Mouse (Mus musculus) ZHBTc4 (cell line): ENCODE measurements around the gene E130218I03Rik.

Experiments
- DNase-seq: peaks from one replicate; pipeline ENCODE4 v3.0.0-alpha.2; 2011; ENCODE audit warnings: low read depth, low spot score

The E130218I03Rik gene

GRCm38 (mm10) chr4:134251241-134252130 is 8.0 kb downstream of the E130218I03Rik start:
- DNase-seq, result peak; percentile 79

- peak; percentile 86 for DNase-seq
These were observed 8.9 kb downstream of the E130218I03Rik start for GRCm38 (mm10) chr4:134252131-134252910.

GRCm38 (mm10) chr4:134252911-134253721 is 9.7 kb downstream of the E130218I03Rik start:
- DNase-seq, result no peak

DNA sequence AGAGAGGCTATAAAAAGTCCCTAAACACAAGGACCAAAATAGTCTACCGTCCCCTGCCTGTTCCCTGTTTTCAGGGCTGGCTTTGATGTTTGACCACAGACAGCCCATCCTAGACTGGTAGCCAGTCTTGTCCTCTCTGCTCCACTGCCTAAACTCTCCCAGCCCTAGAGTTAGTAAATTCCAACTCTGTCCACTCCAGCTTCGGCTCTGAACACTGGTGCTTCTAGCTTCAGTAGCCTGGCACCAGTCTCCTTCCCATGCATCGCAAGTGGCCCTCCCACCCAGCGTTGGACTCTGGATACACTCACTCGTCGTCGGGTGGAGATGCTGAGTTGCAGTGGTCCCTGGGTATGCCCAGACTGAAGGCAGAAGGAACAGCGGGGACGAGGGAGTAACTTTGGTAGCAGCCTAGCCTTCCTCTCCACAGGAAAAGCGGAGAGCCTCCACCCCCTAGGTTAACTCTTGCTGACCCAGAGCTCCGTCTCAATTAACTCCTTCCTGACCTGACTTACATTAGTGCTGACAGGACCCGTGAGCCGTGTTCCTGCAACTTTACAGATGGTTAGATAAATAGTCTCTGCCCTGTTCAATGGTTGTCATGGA is 10.4 kb downstream of the E130218I03Rik start, which contains the start of gene Grrp1:
Gene Grrp1 (minus strand): TSS at position 385 of the 603 bp plus-strand sequence.
- DNase-seq, result no peak

DNA sequence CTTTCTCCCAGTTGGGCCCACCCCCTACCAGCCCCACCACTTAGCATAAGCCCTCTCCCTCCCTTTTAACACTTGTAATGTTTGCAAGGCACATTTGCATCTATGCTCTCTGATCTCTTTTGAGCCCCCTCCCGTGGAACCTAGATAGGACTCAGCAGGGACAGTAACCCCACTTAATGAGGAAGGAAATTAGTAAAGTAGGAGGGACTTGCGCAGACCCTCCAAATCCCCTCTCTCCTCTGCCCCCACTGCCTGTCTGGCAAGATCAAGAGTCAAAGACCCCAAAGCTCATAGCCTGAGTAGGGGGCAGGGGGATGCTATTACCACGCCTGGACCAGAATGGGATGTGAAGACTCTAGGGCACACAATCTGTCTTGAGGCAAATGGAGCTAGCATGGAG is 11.4 kb downstream of the E130218I03Rik start:
- no peak for DNase-seq

DNA sequence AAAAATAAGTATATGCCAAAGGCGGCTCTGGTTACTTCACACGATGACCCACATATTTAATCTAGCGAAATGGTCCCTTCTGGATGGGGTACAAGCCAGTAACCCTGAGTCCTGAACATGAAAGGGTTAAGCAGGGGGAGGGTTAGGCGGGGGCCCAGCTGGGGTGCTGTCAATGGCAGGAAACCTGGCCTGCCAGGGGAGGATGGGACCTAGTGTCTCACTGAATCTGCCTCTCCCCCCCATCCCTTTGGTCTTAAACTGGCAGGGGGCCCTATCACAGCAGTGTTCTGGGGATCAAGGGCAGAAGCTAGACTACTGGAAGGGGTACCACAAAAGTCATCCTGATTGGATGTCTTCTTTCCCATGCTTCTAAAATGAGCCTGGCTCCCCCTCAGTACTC is 12.4 kb downstream of the E130218I03Rik start:
- DNase-seq, result no peak

- no peak for DNase-seq
These were observed 13.1 kb downstream of the E130218I03Rik start for GRCm38 (mm10) chr4:134256407-134257197.

DNA sequence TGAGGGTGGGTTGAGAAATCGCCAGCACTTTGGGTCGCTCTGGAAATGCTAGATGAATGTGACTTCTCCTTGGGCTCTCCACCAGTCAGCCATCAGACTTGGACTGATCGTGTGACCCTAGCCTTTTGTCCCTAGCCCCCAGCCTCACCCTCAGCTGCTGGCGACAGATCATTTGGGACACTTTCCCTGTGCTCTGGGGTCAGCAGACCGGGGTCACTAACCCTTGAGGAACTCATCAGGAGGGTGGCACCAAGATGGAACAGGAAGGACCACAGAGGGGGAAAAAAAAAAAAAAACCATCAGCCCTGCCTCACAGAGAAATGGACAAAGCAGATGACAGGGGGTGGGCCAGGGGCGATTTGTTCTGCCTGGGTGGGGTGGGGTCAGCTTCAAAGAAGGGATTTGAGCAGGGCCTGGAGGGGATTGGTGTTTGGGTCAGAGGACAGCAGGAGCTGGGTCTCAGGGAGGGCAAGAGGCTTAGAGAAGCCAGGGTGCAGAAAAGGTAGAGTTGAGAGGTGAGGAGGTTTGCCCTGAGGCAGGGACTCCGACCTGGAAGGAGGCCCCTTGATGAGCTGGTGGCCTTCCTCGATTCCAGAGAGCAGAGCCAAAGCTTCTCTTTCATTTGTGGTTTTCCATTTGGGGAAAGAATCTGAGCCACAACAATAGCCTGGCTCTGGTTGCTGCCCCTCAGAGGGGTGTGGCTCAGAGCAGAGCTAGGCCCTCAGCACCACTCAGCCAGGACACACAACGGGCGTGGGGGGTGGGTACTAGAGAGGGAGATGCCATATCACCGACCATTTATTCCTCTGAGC is 13.9 kb downstream of the E130218I03Rik start:
- DNase-seq, result no peak

GRCm38 (mm10) chr4:134258354-134258753 is 14.9 kb downstream of the E130218I03Rik start:
- DNase-seq, result no peak

- peak; percentile 92 for DNase-seq
These were observed 19.7 kb downstream of the E130218I03Rik start for GRCm38 (mm10) chr4:134263191-134263590.

- no peak for DNase-seq
These were observed 22.6 kb downstream of the E130218I03Rik start for GRCm38 (mm10) chr4:134265860-134266585.

- peak; percentile 91 for DNase-seq
These were observed 24.7 kb downstream of the E130218I03Rik start for GRCm38 (mm10) chr4:134268102-134268655.

DNA sequence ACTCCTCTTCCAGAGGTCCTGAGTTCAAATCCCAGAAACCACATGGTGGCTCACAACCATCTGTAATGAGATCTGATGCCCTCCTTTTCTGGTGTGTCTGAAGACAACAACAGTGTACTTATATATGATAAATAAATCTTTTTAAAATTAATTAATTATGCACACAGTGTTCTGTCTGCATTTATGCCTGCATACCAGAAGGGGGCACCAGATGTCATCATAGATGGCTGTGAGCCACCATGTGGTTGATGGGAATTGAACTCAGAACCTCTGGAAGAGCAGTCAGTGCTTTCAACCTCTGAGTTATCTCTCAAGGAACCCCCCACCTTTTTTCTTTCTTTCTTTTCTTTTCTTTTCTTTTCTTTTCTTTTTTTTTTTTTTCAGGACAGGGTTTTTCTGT is 26.2 kb downstream of the E130218I03Rik start:
- DNase-seq, result peak; percentile 35

DNA sequence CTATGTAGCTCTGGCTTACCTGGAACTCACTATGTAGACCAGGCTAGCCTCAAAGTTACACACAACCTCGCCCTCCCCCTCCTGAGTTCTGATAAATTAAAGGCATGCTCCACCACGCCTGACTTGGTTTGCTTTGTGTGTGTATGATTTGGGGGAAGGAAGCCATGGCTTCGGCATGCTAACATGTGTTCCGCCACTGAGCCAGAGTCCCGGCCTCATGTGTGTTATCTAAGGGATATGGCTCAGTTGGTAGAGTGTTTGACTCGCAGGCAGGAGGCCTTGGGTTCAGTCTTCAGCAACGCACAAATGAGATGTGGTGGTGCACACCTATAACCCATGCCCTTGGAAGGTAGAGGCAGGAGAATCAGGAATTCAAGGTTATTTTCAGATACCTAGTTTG is 28.5 kb downstream of the E130218I03Rik start:
- DNase-seq, result no peak

DNA sequence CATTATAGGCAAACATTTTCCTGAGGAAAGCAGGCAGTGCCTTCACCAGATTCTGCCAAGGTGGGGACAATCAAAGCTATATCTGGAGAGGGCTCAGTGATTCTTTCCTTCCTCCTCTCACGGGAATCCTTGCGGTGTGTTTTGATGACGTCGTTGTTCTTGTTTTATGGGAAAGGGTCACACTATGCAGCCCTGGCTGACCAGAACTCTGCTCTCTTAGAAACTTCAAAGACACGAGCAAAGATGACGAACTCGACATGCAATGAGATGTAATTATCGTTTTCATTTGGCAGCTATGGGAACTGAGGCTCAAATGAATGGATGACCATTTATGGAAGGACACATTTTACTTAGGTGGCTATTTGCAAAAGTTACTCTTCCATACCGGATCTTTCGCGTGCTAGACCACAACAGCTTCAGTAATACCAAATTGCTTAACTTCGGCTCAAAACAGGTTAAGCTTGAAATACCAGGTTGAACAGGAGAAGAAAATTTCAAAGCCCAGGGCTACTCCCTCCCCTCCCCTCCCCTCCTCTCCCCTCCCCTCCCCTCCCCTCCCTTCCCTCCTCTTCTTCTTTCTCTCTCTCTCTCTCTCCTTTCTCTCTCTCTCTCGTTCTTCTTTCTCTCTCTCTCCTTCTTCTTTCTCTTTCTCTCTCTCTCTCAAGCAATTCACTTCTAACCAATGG is 29.4 kb downstream of the E130218I03Rik start:
- no peak for DNase-seq

DNA sequence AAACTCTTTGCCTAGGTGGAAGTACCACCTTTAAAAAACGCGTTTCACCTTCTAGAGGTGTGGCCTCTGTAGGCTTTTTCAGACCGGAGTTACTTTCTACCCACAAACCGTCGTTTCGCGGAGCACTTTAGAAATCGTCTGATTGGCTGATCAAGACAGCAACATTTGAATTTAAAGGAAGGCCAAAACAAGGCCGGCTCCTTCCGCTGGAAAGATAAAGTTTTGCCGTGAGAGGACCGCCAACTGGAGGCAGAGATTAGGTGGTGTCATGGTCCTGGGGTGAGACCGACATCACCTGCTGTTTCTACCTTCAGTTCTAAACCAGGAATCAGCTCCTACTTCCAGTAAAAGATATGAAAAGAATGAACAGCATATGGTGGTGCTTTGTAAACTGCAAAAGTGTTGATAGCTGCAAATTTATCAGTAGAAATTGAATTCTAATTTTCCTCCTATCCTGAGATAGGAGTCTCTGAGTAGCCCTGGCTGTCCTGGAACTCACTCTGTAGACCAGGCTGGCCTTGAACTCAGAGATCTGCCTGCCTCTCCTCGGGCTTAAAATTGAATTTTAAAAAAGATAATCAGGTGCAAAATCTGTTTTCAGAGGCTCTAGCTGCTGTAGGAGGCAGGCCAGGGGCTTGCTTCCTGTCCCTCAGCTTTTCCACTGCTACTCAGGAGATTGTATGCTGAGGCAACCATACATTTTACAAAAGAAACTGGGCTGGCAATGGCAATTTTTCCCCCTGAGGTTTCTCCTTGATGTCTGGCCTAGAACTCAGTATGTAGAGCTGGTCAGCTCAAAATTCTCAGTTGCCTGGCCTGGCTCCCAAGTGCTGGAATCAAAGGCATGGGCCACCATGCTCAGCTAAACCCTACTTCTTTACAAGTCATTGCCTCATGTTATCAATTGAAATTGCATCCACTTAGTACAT is 30.2 kb downstream of the E130218I03Rik start:
- DNase-seq, result peak; percentile 87

- DNase-seq, result no peak
These were observed 41.5 kb downstream of the E130218I03Rik start for GRCm38 (mm10) chr4:134284942-134285341.
